12 mouse cellular contexts compared by ENCODE assay signal in genomic region chr2:68318452-68318851, GRCm38 (mm10).
DNase-seq lines count a peak whose midpoint lies in the region; ATAC-seq and TF ChIP-seq lines count a peak whose summit lies in the region.
"Had no signal": no experiment of that assay in that cellular context is flagged by ENCODE, and none has a peak within 500 bp of the region (broad histone marks: within the 10 kb centered on the region; RNA-seq: fewer than 3 reads in every experiment).

No protein-coding gene starts in this region.

- ATAC-seq in forebrain, embryonic 14.5 days, result peak; percentile 75; the same call in 1 of the 2 replicates
- ATAC-seq in hindbrain, embryonic 15.5 days (ENCODE audit: low FRiP score, low read depth), result peak; percentile 47; the same call in 1 of the 2 replicates
- ATAC-seq in neural tube, embryonic 14.5 days (ENCODE audit: low read depth), result 0 out of 2 replicates have a peak, but pooled peaks have one; percentile 31

- WGBS in forebrain, embryonic 14.5 days, result 40% methylated on average over 5 of the region's 5 CpGs
- whole genome bisulfite sequencing in hindbrain, embryonic 15.5 days, result 47% methylated on average over 5 of the region's 5 CpGs
- WGBS in neural tube, embryonic 14.5 days, result 49% methylated on average over 5 of the region's 5 CpGs
- 91% methylated on average over 5 of the region's 5 CpGs for WGBS in thymus, adult 2 months

- no peak for DNase-seq in layer of hippocampus, adult 2 months (ENCODE audit: low spot score in 2 of 2)
- no peak for DNase-seq in layer of hippocampus, postnatal 14 days (ENCODE audit: low spot score in 2 of 2)
- no peak for DNase-seq in forebrain, embryonic 14.5 days (ENCODE audit: low spot score)
- DNase-seq in adrenal gland, postnatal 10 days, result no peak
- no peak for DNase-seq in thymus, adult 2 months
- DNase-seq: lung, adult 2 months; right cerebral cortex, adult 18-20 months; thymus, postnatal 25 days had no signal

- no peak overlapping the region for H3K4me3 ChIP-seq in layer of hippocampus, adult 2 months
- no peak overlapping the region for H3K4me3 ChIP-seq in forebrain, embryonic 14.5 days (ENCODE audit: low read depth, low read length)
- H3K4me3 ChIP-seq in hindbrain, embryonic 15.5 days, result no peak overlapping the region
- no peak overlapping the region for H3K4me3 ChIP-seq in neural tube, embryonic 14.5 days (ENCODE audit: low read depth, low read length)
- no peak overlapping the region for H3K4me3 ChIP-seq in thymus, adult 2 months (ENCODE audit: control insufficient read depth, insufficient read depth, low read length)
- H3K4me3 ChIP-seq: erythroblast, embryonic 14.5 days; limb, embryonic 13.5 days had no signal

- H3K27me3 ChIP-seq in forebrain, embryonic 14.5 days (replicated peaks; ENCODE audit: control insufficient read depth, insufficient read depth, low read length), result no peaks in the 10 kb centered on the region
- no peaks in the 10 kb centered on the region for H3K27me3 ChIP-seq in hindbrain, embryonic 15.5 days
- H3K27me3 ChIP-seq in neural tube, embryonic 14.5 days (ENCODE audit: control insufficient read depth, insufficient read depth, low read length), result no peaks in the 10 kb centered on the region
- no peaks in the 10 kb centered on the region for H3K27me3 ChIP-seq in thymus, adult 2 months (ENCODE audit: control insufficient read depth, insufficient read depth, low read length)
- H3K27me3 ChIP-seq: limb, embryonic 13.5 days had no signal

- H3K27ac ChIP-seq in layer of hippocampus, adult 2 months, result 0 out of 2 replicates have a peak overlapping the region, but pooled peaks have one; percentile 44
- no peak overlapping the region for H3K27ac ChIP-seq in forebrain, embryonic 14.5 days (ENCODE audit: low read depth, low read length)
- H3K27ac ChIP-seq in hindbrain, embryonic 15.5 days (replicated peaks), result no peak overlapping the region
- H3K27ac ChIP-seq in neural tube, embryonic 14.5 days (ENCODE audit: low read depth, low read length), result no peak overlapping the region
- H3K27ac ChIP-seq in thymus, adult 2 months (ENCODE audit: control insufficient read depth, insufficient read depth, low read length), result no peak overlapping the region
- H3K27ac ChIP-seq: limb, embryonic 13.5 days had no signal

- no peak for TF ChIP-seq POLR2A in thymus, adult 2 months (IDR thresholded peaks at IDR 0.05; ENCODE audit: control insufficient read depth, extremely low read depth, insufficient read depth, low read length, poor library complexity)

- H3K9ac ChIP-seq in forebrain, embryonic 14.5 days (ENCODE audit: low read length), result no peak overlapping the region
- H3K9ac ChIP-seq in hindbrain, embryonic 15.5 days, result no peak overlapping the region
- H3K9ac ChIP-seq in neural tube, embryonic 14.5 days (replicated peaks; ENCODE audit: low read depth, low read length), result no peak overlapping the region
- H3K9ac ChIP-seq: limb, embryonic 13.5 days had no signal

- H3K4me2 ChIP-seq in forebrain, embryonic 14.5 days (ENCODE audit: low read length), result no peak overlapping the region
- H3K4me2 ChIP-seq in hindbrain, embryonic 15.5 days, result no peak overlapping the region
- no peak overlapping the region for H3K4me2 ChIP-seq in neural tube, embryonic 14.5 days (ENCODE audit: low read depth, low read length)
- H3K4me2 ChIP-seq: limb, embryonic 13.5 days had no signal

- TF ChIP-seq CTCF in layer of hippocampus, adult 2 months (conservative IDR thresholded peaks at IDR 0.05), result no peak
- no peak for TF ChIP-seq CTCF in thymus, adult 2 months (IDR thresholded peaks at IDR 0.05; ENCODE audit: borderline replicate concordance, control insufficient read depth, extremely low read depth, insufficient read depth, low read length, poor library complexity)

- H3K36me3 ChIP-seq in forebrain, embryonic 14.5 days (ENCODE audit: control insufficient read depth, insufficient read depth, low read length), result no peaks in the 10 kb centered on the region
- H3K36me3 ChIP-seq in hindbrain, embryonic 15.5 days, result no peaks in the 10 kb centered on the region
- no peaks in the 10 kb centered on the region for H3K36me3 ChIP-seq in neural tube, embryonic 14.5 days (ENCODE audit: control insufficient read depth, insufficient read depth, low read length)
- no peaks in the 10 kb centered on the region for H3K36me3 ChIP-seq in thymus, adult 2 months (ENCODE audit: control insufficient read depth, insufficient read depth, low read length)
- H3K36me3 ChIP-seq: limb, embryonic 13.5 days had no signal

- H3K9me3 ChIP-seq in forebrain, embryonic 14.5 days (replicated peaks; ENCODE audit: control insufficient read depth, low read length), result no peaks in the 10 kb centered on the region
- H3K9me3 ChIP-seq in hindbrain, embryonic 15.5 days, result no peaks in the 10 kb centered on the region
- no peaks in the 10 kb centered on the region for H3K9me3 ChIP-seq in neural tube, embryonic 14.5 days (ENCODE audit: control insufficient read depth, low read length)
- H3K9me3 ChIP-seq: limb, embryonic 13.5 days had no signal

- H3K4me1 ChIP-seq in forebrain, embryonic 14.5 days (ENCODE audit: control insufficient read depth, insufficient read depth, low read length), result peaks cover 15% of the 10 kb centered on the region
- peaks cover 29% of the 10 kb centered on the region for H3K4me1 ChIP-seq in hindbrain, embryonic 15.5 days (replicated peaks)
- peaks cover 9% of the 10 kb centered on the region; the same call in 1 of the 2 replicates for H3K4me1 ChIP-seq in neural tube, embryonic 14.5 days (ENCODE audit: control insufficient read depth, insufficient read depth, low read length)
- H3K4me1 ChIP-seq in thymus, adult 2 months (replicated peaks; ENCODE audit: control insufficient read depth, insufficient read depth, low read length), result no peaks in the 10 kb centered on the region
